Mouse (Mus musculus): ENCODE results near the gene C530008M17Rik.
A peak's percentile ranks its signal among the peaks of the same experiment; 100 is the strongest.
"Not testable (repeated sequence)": the region's sequence is repeated elsewhere in the genome, so short reads cannot be mapped to it uniquely, and the experiment has no call there.

Gene C530008M17Rik

DNA sequence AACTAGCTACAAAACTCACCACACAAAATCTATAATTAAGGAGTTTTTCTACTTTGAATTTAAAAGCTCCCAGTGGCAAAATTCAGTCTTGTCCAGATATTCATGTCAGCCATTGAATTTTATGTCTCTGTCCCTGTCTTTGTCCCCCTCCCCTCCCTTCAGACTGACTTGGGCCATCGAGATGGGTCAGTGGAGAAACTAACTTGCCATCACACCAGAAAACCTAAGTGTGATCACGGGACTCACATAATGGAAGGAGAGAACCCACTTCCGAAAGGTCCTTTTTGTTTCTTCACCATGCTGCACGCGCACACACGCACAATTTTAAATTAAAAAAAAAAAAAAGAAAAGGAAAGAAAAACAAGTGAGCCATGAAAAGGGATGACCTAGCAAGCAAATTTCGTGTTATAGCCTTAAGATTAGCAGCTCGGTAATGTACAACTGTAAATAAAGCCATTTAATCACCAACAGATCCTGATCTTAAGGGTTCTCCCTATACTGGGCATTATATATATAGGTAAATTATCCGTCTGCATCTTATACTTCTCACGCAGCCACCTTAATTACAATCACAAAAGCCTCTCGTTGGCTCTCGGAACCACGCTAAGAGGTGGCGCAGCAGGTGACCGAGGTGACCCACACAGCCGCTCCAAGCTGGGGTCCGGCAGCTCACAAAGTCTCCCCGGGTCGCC lies 248.5 kb downstream of the C530008M17Rik start:
- no peak for DNase-seq (ENCODE audit: low spot score)

DNA sequence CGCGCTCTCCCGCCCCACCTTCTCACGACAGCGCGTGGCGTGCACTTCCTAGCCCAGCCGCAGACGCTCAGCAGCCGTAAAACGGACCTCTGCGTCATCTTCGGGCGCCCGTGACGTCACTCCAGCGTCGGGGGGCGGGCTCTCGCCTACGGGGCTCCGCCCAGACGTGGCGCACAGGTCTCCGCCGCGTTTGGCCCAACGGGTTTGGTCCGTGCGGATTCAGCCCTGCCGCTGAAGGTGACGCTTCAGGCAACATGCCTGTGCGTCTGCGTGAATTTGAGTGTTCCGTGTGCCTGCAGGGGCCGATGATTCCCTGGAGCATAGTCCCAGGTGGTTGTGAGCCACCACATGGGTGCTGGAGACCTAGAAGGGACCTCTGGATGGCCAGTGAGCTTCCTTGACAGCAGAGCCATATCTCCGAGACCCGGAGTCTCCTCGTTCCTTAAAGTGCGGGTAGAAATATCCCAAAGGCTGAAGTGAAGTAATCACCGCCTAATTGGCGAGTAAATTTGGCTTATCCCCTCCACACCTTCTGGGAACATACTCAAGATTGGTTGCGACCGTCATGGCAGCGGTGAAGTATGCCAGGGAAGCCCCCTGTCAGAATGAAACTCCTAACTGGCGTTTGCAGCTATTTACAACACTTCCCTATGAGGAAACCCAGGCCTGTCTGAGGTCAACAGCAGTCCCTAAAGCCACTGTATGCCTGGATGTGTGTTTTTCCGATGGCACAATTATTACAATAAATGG lies 249.3 kb downstream of the C530008M17Rik start, which contains the start of gene Aasdh:
TSS of gene Aasdh (minus strand) at position 110 of the 750 bp plus-strand sequence.
- peak; percentile 96 for DNase-seq (ENCODE audit: low spot score)

DNA sequence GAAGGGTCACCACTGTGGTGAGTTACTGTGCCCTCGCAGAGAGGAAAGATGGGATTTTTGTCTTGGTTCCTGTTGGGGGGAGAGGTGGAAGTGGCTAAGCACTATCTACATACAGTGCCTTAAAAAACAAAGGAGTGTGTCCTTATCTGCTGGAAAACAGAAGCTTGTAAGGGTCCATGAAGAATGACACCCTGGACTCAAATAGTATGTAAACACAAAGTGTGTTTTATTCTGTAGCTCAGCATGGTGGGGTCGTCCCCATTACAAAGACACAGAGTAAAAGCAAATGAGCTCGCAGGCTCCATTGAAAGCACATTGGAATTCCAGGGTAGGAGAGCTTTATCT lies 249.8 kb downstream of the C530008M17Rik start:
- no peak for DNase-seq (ENCODE audit: low spot score)

- no peak for DNase-seq (ENCODE audit: low spot score)
Observed at GRCm38 (mm10) chr5:76910807-76911206, 254.5 kb downstream of the C530008M17Rik start.

- not testable (repeated sequence) for DNase-seq (ENCODE audit: low spot score)
Observed at GRCm38 (mm10) chr5:76912522-76912921, 256.2 kb downstream of the C530008M17Rik start.

- DNase-seq (ENCODE audit: low spot score), result no peak
Observed at GRCm38 (mm10) chr5:76922833-76923232, 266.5 kb downstream of the C530008M17Rik start.
